Mouse (Mus musculus) stomach, postnatal 0 days (tissue): ENCODE data around the gene Sec24c.

Experiments
- CTCF ChIP-seq: IDR thresholded peaks from 2 replicates; pipeline ENCODE4 v1.5.1; 2016; ENCODE audit warnings: antibody characterized with exemption, low read depth, mild to moderate bottlenecking, moderate library complexity
- EP300 ChIP-seq: optimal IDR thresholded peaks from 2 replicates; pipeline ENCODE3; 2016; ENCODE audit warnings: antibody characterized with exemption

GRCm38 (mm10) chr14:20661661-20662331 lies 12.3 kb upstream of the Sec24c start:
- TF ChIP-seq CTCF (no peak), EP300 (no peak)
